Mouse (Mus musculus) lung, adult 2 months (tissue): ENCODE data around the gene Tekt1.

Experiments used
- CTCF ChIP-seq: fragments of 200-500 bp; IDR thresholded peaks from 2 replicates; pipeline ENCODE4 v1.5.1; 2011; ENCODE audit warnings: mild to moderate bottlenecking, low read length, control low read depth; ENCODE audit not compliant: insufficient read depth
- POLR2A ChIP-seq: fragments of 200-500 bp; IDR thresholded peaks from 2 replicates; pipeline ENCODE4 v1.6.1; 2011; ENCODE audit warnings: low read depth, mild to moderate bottlenecking, control low read depth, low read length, borderline replicate concordance; ENCODE audit errors: extremely low read depth

DNA sequence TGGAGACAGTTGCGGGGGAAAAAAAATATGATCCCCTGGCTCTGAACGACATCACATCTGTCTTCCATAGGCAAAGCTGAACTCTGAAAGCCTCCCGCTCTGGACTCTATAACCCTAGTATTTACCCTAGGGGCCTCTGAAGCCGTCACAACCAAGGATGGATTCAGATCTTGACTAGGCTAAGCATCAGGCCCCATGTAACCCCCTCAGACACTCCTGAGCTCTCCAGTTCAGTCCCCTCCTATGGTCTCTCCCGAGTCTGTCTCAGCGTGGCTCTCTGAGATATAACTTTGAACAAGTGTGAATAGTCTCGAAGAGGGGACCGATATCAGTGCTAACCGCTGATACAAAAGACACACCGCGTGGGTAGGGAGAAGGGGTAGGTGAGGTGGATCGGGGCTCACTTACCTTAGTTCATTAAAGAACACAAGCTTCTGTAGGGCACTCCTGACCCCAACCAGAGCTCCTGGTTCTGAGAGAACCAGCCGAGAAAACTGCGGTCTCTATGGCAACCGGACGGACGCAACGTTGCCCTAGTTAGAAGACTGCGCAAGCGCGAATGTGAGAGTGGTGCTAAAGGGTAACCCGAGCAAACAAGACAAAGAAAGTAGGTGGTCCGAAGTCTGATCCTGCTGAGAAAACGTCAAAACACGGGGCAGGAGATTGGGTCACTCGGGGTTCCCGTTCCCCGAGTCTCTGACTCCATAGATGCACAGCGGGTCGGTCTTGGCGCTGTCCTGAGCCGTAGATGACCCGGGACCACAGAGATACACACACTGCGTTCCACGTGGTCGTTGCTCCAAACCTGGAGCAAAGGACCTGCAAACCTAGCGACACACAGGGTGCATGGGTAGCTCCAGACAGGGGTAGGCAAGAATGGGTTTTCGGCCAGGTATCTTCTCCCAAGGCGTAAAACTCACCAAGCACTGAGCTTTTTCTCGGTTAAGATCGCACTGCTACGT is 576 bp downstream of the Tekt1 start:
- TF ChIP-seq POLR2A, result no peak
- TF ChIP-seq CTCF, result no peak
